ENCODE assay signal across 8 mouse cellular contexts in the genomic region with DNA sequence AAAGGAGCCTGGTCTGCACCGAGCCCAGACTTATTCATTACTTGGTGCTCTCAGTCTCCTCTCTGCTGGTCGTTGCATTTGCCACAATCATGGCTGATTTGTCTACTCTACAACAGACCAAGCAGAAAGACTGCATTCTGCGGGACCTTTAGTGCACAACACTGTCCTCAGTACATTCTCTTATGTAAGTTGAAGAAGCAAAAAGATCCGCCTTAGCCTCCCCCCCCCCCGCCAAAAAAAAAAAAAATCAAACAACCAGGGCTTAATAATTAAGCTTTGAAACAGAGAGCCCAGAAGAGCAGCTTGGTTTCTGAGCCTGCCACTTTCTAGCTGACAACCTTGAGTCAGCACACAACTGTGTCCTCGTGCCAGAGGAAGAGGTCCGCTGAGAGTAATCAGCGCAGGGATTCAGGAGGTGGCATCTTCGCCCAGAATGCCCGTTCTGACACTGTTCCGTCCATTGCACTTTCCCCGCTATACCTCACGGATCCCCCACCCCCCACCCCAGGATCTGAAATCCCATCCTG. TPM values are rescaled to one million over a fixed set of nuclear protein-coding genes. Genes with fewer than 3 reads are reported as not detected.
DNase-seq lines count a peak whose midpoint lies in the region; ATAC-seq and TF ChIP-seq lines count a peak whose summit lies in the region.

No protein-coding gene starts in this region.

- no peak for TF ChIP-seq POLR2A in embryonic fibroblast, embryonic 13.5 days (IDR thresholded peaks at IDR 0.05; ENCODE audit: low read depth, low read length)

- DNase-seq in neural tube, embryonic 11.5 days (ENCODE audit: low spot score) = no peak
- no peak for DNase-seq in neural tube, embryonic 10.5 days (ENCODE audit: extremely low spot score, low spot score)
- DNase-seq in kidney, postnatal 0 days (ENCODE audit: low spot score) = no peak
- no peak for DNase-seq in midbrain, postnatal 0 days (ENCODE audit: low spot score)
- no peak for DNase-seq in embryo, embryonic 10 days (ENCODE audit: low spot score)
- no peak for DNase-seq in cerebellum, adult 11 months

- H3K4me1 ChIP-seq in neural tube, embryonic 11.5 days (ENCODE audit: control insufficient read depth, insufficient read depth, low read length) = peaks cover 6% of the 10 kb centered on the region
- peaks cover 5% of the 10 kb centered on the region; the same call in 1 of the 2 replicates for H3K4me1 ChIP-seq in embryonic fibroblast, embryonic 13.5 days (ENCODE audit: control insufficient read depth, insufficient read depth, low read length)
- H3K4me1 ChIP-seq in kidney, postnatal 0 days (replicated peaks; ENCODE audit: insufficient read depth, low read length) = peaks cover 9% of the 10 kb centered on the region
- H3K4me1 ChIP-seq in midbrain, postnatal 0 days (ENCODE audit: insufficient read depth, low read length) = peaks cover 4% of the 10 kb centered on the region; the same call in 1 of the 2 replicates

- peak overlapping the region; percentile 69 for H3K4me3 ChIP-seq in neural tube, embryonic 11.5 days (ENCODE audit: low read depth, low read length)
- H3K4me3 ChIP-seq in embryonic fibroblast, embryonic 13.5 days (ENCODE audit: insufficient read depth, low read length) = peak overlapping the region; percentile 96
- H3K4me3 ChIP-seq in kidney, postnatal 0 days (replicated peaks; ENCODE audit: low read depth, low read length) = peak overlapping the region; percentile 77
- peak overlapping the region; percentile 64 for H3K4me3 ChIP-seq in midbrain, postnatal 0 days (ENCODE audit: low read depth, low read length)

- TF ChIP-seq CTCF in embryonic fibroblast, embryonic 13.5 days (IDR thresholded peaks at IDR 0.05; ENCODE audit: borderline replicate concordance, insufficient read depth, low read length) = no peak
- no peak for TF ChIP-seq CTCF in kidney, postnatal 0 days (IDR thresholded peaks at IDR 0.05; ENCODE audit: low read depth)
- no peak for TF ChIP-seq CTCF in midbrain, postnatal 0 days (IDR thresholded peaks at IDR 0.05)

- no peak overlapping the region for H3K27ac ChIP-seq in neural tube, embryonic 11.5 days (ENCODE audit: low read depth, low read length)
- H3K27ac ChIP-seq in embryonic fibroblast, embryonic 13.5 days (ENCODE audit: insufficient read depth, low read length) = no peak overlapping the region
- peak overlapping the region; percentile 81; the same call in 1 of the 2 replicates for H3K27ac ChIP-seq in kidney, postnatal 0 days
- H3K27ac ChIP-seq in midbrain, postnatal 0 days (ENCODE audit: low read depth, low read length) = peak overlapping the region; percentile 27; the same call in 1 of the 2 replicates

- peak overlapping the region; percentile 77 for H3K4me2 ChIP-seq in neural tube, embryonic 11.5 days (ENCODE audit: low read depth)
- peak overlapping the region; percentile 80 for H3K4me2 ChIP-seq in kidney, postnatal 0 days (ENCODE audit: low read length)
- H3K4me2 ChIP-seq in midbrain, postnatal 0 days (ENCODE audit: low read depth, low read length, poor library complexity, severe bottlenecking) = peak overlapping the region; percentile 73

- WGBS in neural tube, embryonic 11.5 days = 5% methylated on average over 13 of the region's 13 CpGs
- WGBS in kidney, postnatal 0 days = 5% methylated on average over 12 of the region's 13 CpGs
- 8% methylated on average over 13 of the region's 13 CpGs for WGBS in midbrain, postnatal 0 days

- H3K9me3 ChIP-seq in neural tube, embryonic 11.5 days (ENCODE audit: control insufficient read depth, low read length) = no peaks in the 10 kb centered on the region
- no peaks in the 10 kb centered on the region for H3K9me3 ChIP-seq in kidney, postnatal 0 days (replicated peaks; ENCODE audit: low read length)
- H3K9me3 ChIP-seq in midbrain, postnatal 0 days (ENCODE audit: low read length) = no peaks in the 10 kb centered on the region

- ATAC-seq in neural tube, embryonic 11.5 days (ENCODE audit: insufficient read depth, low FRiP score, low TSS enrichment) = no peak
- peak; percentile 5 for ATAC-seq in kidney, postnatal 0 days (replicated peaks; ENCODE audit: low FRiP score, low read depth)
- no peak for ATAC-seq in midbrain, postnatal 0 days (ENCODE audit: low FRiP score)
- no peak for ATAC-seq in activated CD4-positive, CD25-positive, alpha-beta regulatory T cell, adult 4 months

- H3K9ac ChIP-seq in neural tube, embryonic 11.5 days (ENCODE audit: low read length) = peak overlapping the region; percentile 63
- peak overlapping the region; percentile 79 for H3K9ac ChIP-seq in kidney, postnatal 0 days (ENCODE audit: low read depth, low read length)
- peak overlapping the region; percentile 59 for H3K9ac ChIP-seq in midbrain, postnatal 0 days (replicated peaks; ENCODE audit: low read length, poor library complexity, severe bottlenecking)

- H3K36me3 ChIP-seq in neural tube, embryonic 11.5 days (ENCODE audit: control insufficient read depth, insufficient read depth, low read length) = peaks cover 5% of the 10 kb centered on the region; the same call in 1 of the 2 replicates
- peaks cover 26% of the 10 kb centered on the region for H3K36me3 ChIP-seq in kidney, postnatal 0 days (ENCODE audit: insufficient read depth, low read length)
- H3K36me3 ChIP-seq in midbrain, postnatal 0 days (ENCODE audit: insufficient read depth, low read length) = peaks cover 27% of the 10 kb centered on the region

- H3K27me3 ChIP-seq in neural tube, embryonic 11.5 days (ENCODE audit: control insufficient read depth, insufficient read depth, low read length) = no peaks in the 10 kb centered on the region
- no peaks in the 10 kb centered on the region for H3K27me3 ChIP-seq in kidney, postnatal 0 days (ENCODE audit: insufficient read depth, low read length)
- no peaks in the 10 kb centered on the region for H3K27me3 ChIP-seq in midbrain, postnatal 0 days (ENCODE audit: insufficient read depth, low read length)

RNA-seq across cellular contexts. Expression of gene Polr3a, which starts 0.6 kb away (rescaled TPM):
- 20.6 and 21.5 TPM in 2 replicates for polyA plus RNA-seq in neural tube, embryonic 11.5 days (2014; fragmentation: Nextera tagmentation; extraction: Ambion mirVana)
- 17.5 and 17.6 TPM in 2 replicates for polyA plus RNA-seq in embryonic fibroblast, embryonic 13.5 days (2011; ENCODE audit: insufficient read length, low read depth, missing spikeins)
- polyA plus RNA-seq in kidney, postnatal 0 days (2015; fragmentation: Nextera tagmentation; extraction: Ambion mirVana) = 11.0 and 11.5 TPM in 2 replicates
- total RNA-seq in midbrain, postnatal 0 days (2014; rRNA removed) = 22.0 and 24.3 TPM in 2 replicates
- polyA plus RNA-seq in midbrain, postnatal 0 days (2015; fragmentation: Nextera tagmentation; extraction: Ambion mirVana) = 12.5 and 14.6 TPM in 2 replicates
- 10 to 100 TPM; 13.7 to 15.9 TPM for polyA plus RNA-seq in activated CD4-positive, CD25-positive, alpha-beta regulatory T cell, adult 4 months (2017; shearing (Covaris generic))

RNA-seq across cellular contexts. Expression of gene Rps24, which starts 0.6 kb away (rescaled TPM):
- 983 and 1,021 TPM in 2 replicates for polyA plus RNA-seq in neural tube, embryonic 11.5 days (2014; fragmentation: Nextera tagmentation; extraction: Ambion mirVana)
- polyA plus RNA-seq in embryonic fibroblast, embryonic 13.5 days (2011; ENCODE audit: insufficient read length, low read depth, missing spikeins) = 2,821 and 2,984 TPM in 2 replicates
- 1,278 and 1,460 TPM in 2 replicates for polyA plus RNA-seq in kidney, postnatal 0 days (2015; fragmentation: Nextera tagmentation; extraction: Ambion mirVana)
- 1,066 and 1,223 TPM in 2 replicates for total RNA-seq in midbrain, postnatal 0 days (2014; rRNA removed)
- 799 and 839 TPM in 2 replicates for polyA plus RNA-seq in midbrain, postnatal 0 days (2015; fragmentation: Nextera tagmentation; extraction: Ambion mirVana)
- 1,000 to 10,000 TPM; 2,170 to 2,602 TPM for polyA plus RNA-seq in activated CD4-positive, CD25-positive, alpha-beta regulatory T cell, adult 4 months (2017; shearing (Covaris generic))

Comparison
In these comparisons a context has a peak if more than half of its experiments do, and no peak if none do; other contexts are left out.
1. H3K27ac ChIP-seq: peak in kidney, postnatal 0 days (single experiment) and midbrain, postnatal 0 days (single experiment); none in neural tube, embryonic 11.5 days (single experiment) and embryonic fibroblast, embryonic 13.5 days (single experiment).
2. Peak in every context shown above with its lines, with median percentiles within 50 percentile points of each other: H3K4me2 ChIP-seq, H3K4me3 ChIP-seq and H3K9ac ChIP-seq.